13 mouse cellular contexts compared by ENCODE assay signal in the genomic region with DNA sequence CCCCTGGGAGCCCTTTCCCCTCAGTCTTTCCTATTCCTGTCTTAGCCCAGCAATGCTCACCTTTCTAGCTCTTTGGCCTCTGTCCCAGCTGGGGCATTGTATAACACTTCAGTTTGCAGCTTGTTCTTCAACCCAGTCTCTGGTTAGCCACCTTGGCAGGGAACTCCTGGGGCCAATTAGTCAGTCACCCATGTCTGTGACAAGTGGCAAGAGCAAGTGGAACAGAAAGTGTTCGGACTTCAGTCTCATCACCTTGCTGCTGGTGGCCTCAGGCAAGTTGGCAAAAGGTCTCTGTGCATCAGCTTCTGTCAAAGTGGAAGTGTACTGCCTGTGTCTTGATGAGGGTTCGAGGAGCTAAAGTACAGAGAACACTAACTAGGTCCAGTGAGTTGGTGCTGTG.
"Had no signal": no experiment of that assay in that cellular context is flagged by ENCODE, and none has a peak within 500 bp of the region (broad histone marks: within the 10 kb centered on the region; RNA-seq: fewer than 3 reads in every experiment).

No protein-coding gene starts in this region.

- ATAC-seq: intestine, embryonic 15.5 days had no signal

- DNase-seq: lung, embryonic 14.5 days; lung, postnatal 10 days; lung, postnatal 4 days; midbrain, embryonic 14.5 days; spleen, adult 18-20 months; thymus, adult 18-20 months; thymus, postnatal 25 days had no signal

- H3K36me3 ChIP-seq: intestine, embryonic 15.5 days; limb, embryonic 10.5 days; midbrain, embryonic 10.5 days; neural tube, embryonic 12.5 days had no signal

- H3K4me1 ChIP-seq: intestine, embryonic 15.5 days had no signal

- H3K4me3 ChIP-seq: intestine, embryonic 15.5 days; limb, embryonic 10.5 days; midbrain, embryonic 10.5 days; myocyte; neural tube, embryonic 12.5 days had no signal

- H3K9ac ChIP-seq: intestine, embryonic 15.5 days; lung, embryonic 14.5 days; neural tube, embryonic 12.5 days had no signal

- H3K27ac ChIP-seq: intestine, embryonic 15.5 days; limb, embryonic 10.5 days; midbrain, embryonic 10.5 days; neural tube, embryonic 12.5 days had no signal

- H3K9me3 ChIP-seq: intestine, embryonic 15.5 days; limb, embryonic 10.5 days; midbrain, embryonic 10.5 days; neural tube, embryonic 12.5 days had no signal

- H3K4me2 ChIP-seq: intestine, embryonic 15.5 days; liver, embryonic 11.5 days; lung, embryonic 14.5 days; neural tube, embryonic 12.5 days had no signal
